Mouse (Mus musculus) embryonic facial prominence, embryonic 12.5 days (tissue): ENCODE measurements around the gene Ubtd2. TPM values are rescaled to one million over a fixed set of nuclear protein-coding genes. Genes with fewer than 3 reads are reported as not detected.

Experiments used
- ATAC-seq: fragments of 200-750 bp; cut with Nextera tagmentation; 2 replicates; pipeline ENCODE4 v1.8.0; 2017; ENCODE audit not compliant: insufficient number of reproducible peaks, insufficient read depth, low FRiP score, low TSS enrichment
- H3K27ac ChIP-seq: fragments of 300-500 bp; sonication (generic); 2 replicates; pipeline ENCODE4 v1.5.1; 2016; ENCODE audit warnings: mild to moderate bottlenecking
- H3K27me3 ChIP-seq: fragments of 300-500 bp; sonication (generic); 2 replicates; pipeline ENCODE4 v1.6.1; 2016; ENCODE audit warnings: mild to moderate bottlenecking, moderate library complexity
- H3K36me3 ChIP-seq: fragments of 300-500 bp; sonication (generic); 2 replicates; pipeline ENCODE4 v1.6.1; 2016; ENCODE audit warnings: mild to moderate bottlenecking
- H3K4me1 ChIP-seq: fragments of 300-500 bp; sonication (generic); 2 replicates; pipeline ENCODE4 v1.6.1; 2016
- H3K4me2 ChIP-seq: fragments of 300-500 bp; sonication (generic); replicated peaks from 2 replicates; pipeline ENCODE4 v1.6.1; 2016; ENCODE audit warnings: mild to moderate bottlenecking, moderate library complexity
- H3K4me3 ChIP-seq: fragments of 300-500 bp; sonication (generic); 2 replicates; pipeline ENCODE4 v1.5.1; 2016; ENCODE audit warnings: mild to moderate bottlenecking
- H3K9ac ChIP-seq: fragments of 300-500 bp; sonication (generic); 2 replicates; pipeline ENCODE4 v1.6.1; 2016; ENCODE audit warnings: mild to moderate bottlenecking, moderate library complexity
- H3K9me3 ChIP-seq: fragments of 300-500 bp; sonication (generic); 2 replicates; pipeline ENCODE4 v1.6.1; 2016; ENCODE audit warnings: mild to moderate bottlenecking, moderate library complexity
- WGBS: fragments of 180-500 bp; shearing (Covaris S2); methylation state at CpG from one replicate; pipeline ENCODE4 v1.1.7; 2016; 5-methylcytosine and 5-hydroxymethylcytosine counted together
- polyA plus RNA-seq: library from polyadenylated mRNA; unstranded; fragments of >200 nt; fragmentation: Nextera tagmentation; extraction: Ambion mirVana; gene quantifications from 2 replicates; pipeline ENCODE4 v1.2.1, GENCODE M21; 2016

Ubtd2 gene
- polyA plus RNA-seq, 1 experiment from 2014 or later: 96.7 TPM

- 80% methylated on average over 4 of the region's 4 CpGs for WGBS
- H3K27ac ChIP-seq: no peak overlapping the region
These were observed 83.7 kb downstream of the Ubtd2 start for GRCm38 (mm10) chr11:32538846-32539245.

DNA sequence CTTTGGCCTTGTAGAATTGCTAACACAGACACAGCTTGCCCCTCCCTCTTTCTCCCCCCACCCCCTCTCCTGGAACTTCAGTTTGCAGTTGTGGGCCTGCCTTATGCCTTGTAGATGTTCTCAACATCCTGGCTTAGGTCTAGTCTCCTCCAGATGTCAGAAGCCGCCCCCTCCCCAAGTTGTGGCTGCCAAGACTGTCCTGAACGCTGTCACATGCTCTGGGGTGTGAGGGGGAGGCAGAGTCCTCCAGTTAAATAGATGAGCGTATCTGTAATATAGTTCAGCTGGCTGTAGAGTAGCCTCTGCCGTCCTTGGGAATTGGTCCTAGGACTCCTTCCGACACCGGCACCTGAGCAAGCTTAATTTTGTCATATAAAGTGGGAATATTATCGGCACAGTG, 84.5 kb downstream of the Ubtd2 start:
- Histone ChIP-seq H3K4me1 (peaks cover 4% of the 10 kb centered on the region; the same call in 1 of the 2 replicates), H3K4me3 (no peak overlapping the region), H3K4me2 (no peak overlapping the region), H3K27me3 (no peaks in the 10 kb centered on the region), H3K9ac (no peak overlapping the region), H3K9me3 (no peaks in the 10 kb centered on the region), H3K27ac (no peak overlapping the region), H3K36me3 (no peaks in the 10 kb centered on the region)
- 82% methylated on average over 7 of the region's 7 CpGs for WGBS
- no peak for ATAC-seq

More at GRCm38 (mm10) chr11:32538846-32539245, 83.7 kb downstream of the Ubtd2 start:
- H3K27me3 ChIP-seq: no peaks in the 10 kb centered on the region
- no peak overlapping the region for H3K9ac ChIP-seq
- peaks cover 7% of the 10 kb centered on the region for H3K4me1 ChIP-seq
- ATAC-seq: no peak
- no peaks in the 10 kb centered on the region for H3K9me3 ChIP-seq
- no peak overlapping the region for H3K4me3 ChIP-seq
- H3K36me3 ChIP-seq: no peaks in the 10 kb centered on the region
- H3K4me2 ChIP-seq: no peak overlapping the region

- Histone ChIP-seq H3K4me2 (no peak overlapping the region), H3K9me3 (no peaks in the 10 kb centered on the region), H3K27ac (no peak overlapping the region), H3K4me3 (no peak overlapping the region), H3K36me3 (no peaks in the 10 kb centered on the region), H3K4me1 (peaks cover 4% of the 10 kb centered on the region; the same call in 1 of the 2 replicates), H3K9ac (no peak overlapping the region), H3K27me3 (no peaks in the 10 kb centered on the region)
- ATAC-seq: no peak
- WGBS: 71% methylated on average over 6 of the region's 6 CpGs
These were observed 85.3 kb downstream of the Ubtd2 start for GRCm38 (mm10) chr11:32540463-32540862.

- no peak overlapping the region for H3K27ac ChIP-seq
- no peak overlapping the region for H3K4me3 ChIP-seq
- ATAC-seq: no peak
- no peak overlapping the region for H3K4me2 ChIP-seq
- H3K9me3 ChIP-seq: no peaks in the 10 kb centered on the region
- H3K27me3 ChIP-seq: no peaks in the 10 kb centered on the region
- H3K4me1 ChIP-seq: peaks cover 4% of the 10 kb centered on the region; the same call in 1 of the 2 replicates
- 89% methylated on average over 4 of the region's 4 CpGs for WGBS
- no peaks in the 10 kb centered on the region for H3K36me3 ChIP-seq
- H3K9ac ChIP-seq: no peak overlapping the region
These were observed 87.0 kb downstream of the Ubtd2 start for GRCm38 (mm10) chr11:32542181-32542580.

GRCm38 (mm10) chr11:32542687-32543411, 87.7 kb downstream of the Ubtd2 start:
- 53% methylated on average over 2 of the region's 3 CpGs for WGBS
- Histone ChIP-seq H3K4me2 (no peak overlapping the region), H3K4me1 (peaks cover 4% of the 10 kb centered on the region; the same call in 1 of the 2 replicates), H3K27me3 (no peaks in the 10 kb centered on the region), H3K36me3 (no peaks in the 10 kb centered on the region), H3K4me3 (no peak overlapping the region), H3K9me3 (no peaks in the 10 kb centered on the region), H3K27ac (0 out of 2 replicates have a peak overlapping the region, but pooled peaks have one; percentile 4), H3K9ac (no peak overlapping the region)
- no peak for ATAC-seq

DNA sequence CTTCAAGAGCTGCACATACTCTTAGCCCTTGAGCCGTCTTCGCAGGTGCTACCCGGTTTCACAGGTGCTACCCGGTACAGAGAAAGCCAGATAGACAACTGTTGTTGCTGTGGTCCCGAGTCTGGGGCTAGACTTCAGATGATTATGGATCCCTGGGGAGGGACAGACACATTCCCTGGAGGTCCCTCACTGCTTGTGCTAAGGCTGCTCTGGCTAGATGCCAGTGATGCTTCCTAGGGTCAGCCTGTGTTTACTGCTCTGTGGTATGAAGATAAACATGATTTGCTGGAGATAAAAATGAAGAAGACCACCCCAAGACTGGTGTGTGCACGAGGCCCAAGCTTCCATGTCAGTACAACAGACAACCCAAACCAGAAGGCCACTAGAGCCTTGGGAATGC, 88.9 kb downstream of the Ubtd2 start:
- Histone ChIP-seq H3K36me3 (no peaks in the 10 kb centered on the region), H3K4me3 (no peak overlapping the region), H3K27me3 (no peaks in the 10 kb centered on the region), H3K4me2 (no peak overlapping the region), H3K4me1 (no peaks in the 10 kb centered on the region), H3K9ac (no peak overlapping the region), H3K9me3 (no peaks in the 10 kb centered on the region), H3K27ac (no peak overlapping the region)
- no peak for ATAC-seq
- WGBS: 89% methylated on average over 6 of the region's 6 CpGs

GRCm38 (mm10) chr11:32544497-32544896, 89.3 kb downstream of the Ubtd2 start:
- Histone ChIP-seq H3K9ac (no peak overlapping the region), H3K36me3 (no peaks in the 10 kb centered on the region), H3K4me1 (peaks cover 4% of the 10 kb centered on the region), H3K4me3 (no peak overlapping the region), H3K9me3 (no peaks in the 10 kb centered on the region), H3K4me2 (no peak overlapping the region), H3K27ac (no peak overlapping the region), H3K27me3 (no peaks in the 10 kb centered on the region)
- no peak for ATAC-seq
- 84% methylated on average over 5 of the region's 5 CpGs for WGBS

- WGBS: 74% methylated on average over 12 of the region's 12 CpGs
- no peak overlapping the region for H3K4me2 ChIP-seq
- no peak overlapping the region for H3K27ac ChIP-seq
- H3K9ac ChIP-seq: no peak overlapping the region
- no peaks in the 10 kb centered on the region for H3K36me3 ChIP-seq
- H3K4me1 ChIP-seq: peaks cover 12% of the 10 kb centered on the region
- H3K27me3 ChIP-seq: no peaks in the 10 kb centered on the region
- ATAC-seq: no peak
- no peak overlapping the region for H3K4me3 ChIP-seq
- no peaks in the 10 kb centered on the region for H3K9me3 ChIP-seq
These were observed 90.4 kb downstream of the Ubtd2 start for GRCm38 (mm10) chr11:32545605-32546004.

GRCm38 (mm10) chr11:32546483-32546882, 91.3 kb downstream of the Ubtd2 start:
- no peak overlapping the region for H3K4me2 ChIP-seq
- H3K27ac ChIP-seq: no peak overlapping the region

GRCm38 (mm10) chr11:32547391-32547947, 92.3 kb downstream of the Ubtd2 start:
- no peak for ATAC-seq
- Histone ChIP-seq H3K4me1 (peaks cover 27% of the 10 kb centered on the region), H3K4me3 (no peak overlapping the region), H3K27me3 (no peaks in the 10 kb centered on the region), H3K4me2 (no peak overlapping the region), H3K36me3 (no peaks in the 10 kb centered on the region), H3K9ac (no peak overlapping the region), H3K9me3 (no peaks in the 10 kb centered on the region), H3K27ac (no peak overlapping the region)
- WGBS: 82% methylated on average over 10 of the region's 10 CpGs

More at GRCm38 (mm10) chr11:32546483-32546882, 91.3 kb downstream of the Ubtd2 start:
- H3K9me3 ChIP-seq: no peaks in the 10 kb centered on the region
- ATAC-seq: no peak
- no peaks in the 10 kb centered on the region for H3K36me3 ChIP-seq
- 86% methylated on average over 5 of the region's 5 CpGs for WGBS
- peaks cover 19% of the 10 kb centered on the region for H3K4me1 ChIP-seq
- no peaks in the 10 kb centered on the region for H3K27me3 ChIP-seq
- H3K9ac ChIP-seq: no peak overlapping the region
- H3K4me3 ChIP-seq: no peak overlapping the region

GRCm38 (mm10) chr11:32548240-32548639, 93.1 kb downstream of the Ubtd2 start:
- Histone ChIP-seq H3K36me3 (no peaks in the 10 kb centered on the region), H3K4me2 (no peak overlapping the region), H3K4me3 (no peak overlapping the region), H3K9ac (no peak overlapping the region), H3K27me3 (no peaks in the 10 kb centered on the region), H3K27ac (no peak overlapping the region), H3K4me1 (peaks cover 35% of the 10 kb centered on the region), H3K9me3 (no peaks in the 10 kb centered on the region)
- 90% methylated on average over 4 of the region's 4 CpGs for WGBS
- no peak for ATAC-seq

DNA sequence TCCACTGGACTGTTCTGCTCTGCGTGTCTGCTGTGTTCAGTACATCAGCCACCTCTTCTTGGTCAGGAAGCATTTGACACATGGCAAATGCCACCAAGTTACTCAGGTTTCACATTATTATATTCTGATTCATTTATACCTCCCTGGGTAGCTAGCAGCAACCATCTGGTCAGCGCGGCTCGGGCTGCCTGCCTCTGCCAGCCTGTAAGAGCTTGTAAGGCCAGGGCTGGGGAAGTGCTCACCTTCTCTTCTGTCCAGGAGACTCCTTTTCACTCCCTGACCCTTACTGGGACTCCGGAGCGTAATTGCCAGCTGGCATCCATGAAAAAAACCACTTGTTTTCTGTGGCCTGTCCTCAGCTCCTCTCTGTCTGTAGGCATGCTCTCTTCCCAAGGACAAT, 94.1 kb downstream of the Ubtd2 start:
- no peak overlapping the region for H3K27ac ChIP-seq
- peaks cover 38% of the 10 kb centered on the region for H3K4me1 ChIP-seq
- H3K4me2 ChIP-seq: no peak overlapping the region
- H3K4me3 ChIP-seq: no peak overlapping the region
- no peak overlapping the region for H3K9ac ChIP-seq
- no peaks in the 10 kb centered on the region for H3K36me3 ChIP-seq
- 58% methylated on average over 6 of the region's 6 CpGs for WGBS
- no peaks in the 10 kb centered on the region for H3K9me3 ChIP-seq
- no peaks in the 10 kb centered on the region for H3K27me3 ChIP-seq
- no peak for ATAC-seq
